ENCODE assay signal across 20 mouse cellular contexts in genomic region chr5:149045470-149046085, GRCm38 (mm10). TPM values are rescaled to one million over a fixed set of nuclear protein-coding genes. Genes with fewer than 3 reads are reported as not detected.
DNase-seq lines count a peak whose midpoint lies in the region; ATAC-seq and TF ChIP-seq lines count a peak whose summit lies in the region.
"Had no signal": no experiment of that assay in that cellular context is flagged by ENCODE, and none has a peak within 500 bp of the region (broad histone marks: within the 10 kb centered on the region; RNA-seq: fewer than 3 reads in every experiment).

No protein-coding gene starts in this region.

- no peak overlapping the region for H3K27ac ChIP-seq in embryonic facial prominence, embryonic 14.5 days (replicated peaks; ENCODE audit: low read depth, low read length)
- no peak overlapping the region for H3K27ac ChIP-seq in embryonic facial prominence, embryonic 10.5 days (replicated peaks)
- H3K27ac ChIP-seq in limb, embryonic 12.5 days: peak overlapping the region; percentile 41; the same call in 1 of the 2 replicates
- no peak overlapping the region for H3K27ac ChIP-seq in limb, embryonic 10.5 days
- no peak overlapping the region for H3K27ac ChIP-seq in embryonic fibroblast, embryonic 13.5 days (ENCODE audit: insufficient read depth, low read length)
- H3K27ac ChIP-seq in heart, adult 2 months: no peak overlapping the region
- H3K27ac ChIP-seq: kidney, postnatal 0 days; liver, embryonic 14.5 days; macrophage had no signal

- no peak overlapping the region for H3K4me2 ChIP-seq in embryonic facial prominence, embryonic 14.5 days (ENCODE audit: low read depth, low read length)
- H3K4me2 ChIP-seq in limb, embryonic 12.5 days: no peak overlapping the region
- H3K4me2 ChIP-seq: midbrain, embryonic 11.5 days had no signal

- peaks cover 37% of the 10 kb centered on the region for H3K36me3 ChIP-seq in embryonic facial prominence, embryonic 14.5 days (ENCODE audit: control insufficient read depth, insufficient read depth, low read length)
- peaks cover 58% of the 10 kb centered on the region for H3K36me3 ChIP-seq in embryonic facial prominence, embryonic 10.5 days (replicated peaks)
- peaks cover 39% of the 10 kb centered on the region for H3K36me3 ChIP-seq in limb, embryonic 12.5 days
- H3K36me3 ChIP-seq in limb, embryonic 10.5 days: peaks cover 54% of the 10 kb centered on the region
- H3K36me3 ChIP-seq in heart, adult 2 months (ENCODE audit: control insufficient read depth, insufficient read depth, low read length): peaks cover 18% of the 10 kb centered on the region

- no peaks in the 10 kb centered on the region for H3K79me2 ChIP-seq in heart, adult 2 months (replicated peaks; ENCODE audit: control insufficient read depth, insufficient read depth, low read length)

- no peak for TF ChIP-seq CTCF in embryonic fibroblast, embryonic 13.5 days (IDR thresholded peaks at IDR 0.05; ENCODE audit: borderline replicate concordance, insufficient read depth, low read length)
- no peak for TF ChIP-seq CTCF in heart, adult 2 months (IDR thresholded peaks at IDR 0.05)

- TF ChIP-seq EP300 in heart, adult 2 months (IDR thresholded peaks at IDR 0.05; ENCODE audit: insufficient read depth, low read depth, low read length): no peak

- DNase-seq in embryonic facial prominence, embryonic 14.5 days (ENCODE audit: low spot score): no peak
- no peak for DNase-seq in embryonic facial prominence, embryonic 10.5 days (ENCODE audit: low spot score)
- no peak for DNase-seq in limb, embryonic 10.5 days (ENCODE audit: low spot score)
- DNase-seq in spleen, postnatal 14 days (ENCODE audit: low spot score in 2 of 2): no peak
- no peak for DNase-seq in heart, adult 2 months
- DNase-seq: adrenal gland, adult 8-10 months; cerebellum, adult 9-11 months; heart, adult 11 months; heart, postnatal 4 days; kidney, adult 11 months had no signal

- H3K9ac ChIP-seq in embryonic facial prominence, embryonic 14.5 days (ENCODE audit: low read depth, low read length): no peak overlapping the region
- H3K9ac ChIP-seq in limb, embryonic 12.5 days (replicated peaks): no peak overlapping the region
- H3K9ac ChIP-seq in heart, adult 2 months (ENCODE audit: low read depth, low read length): no peak overlapping the region
- H3K9ac ChIP-seq: liver, embryonic 14.5 days had no signal

- H3K4me1 ChIP-seq in embryonic facial prominence, embryonic 14.5 days (ENCODE audit: control insufficient read depth, insufficient read depth, low read length): no peaks in the 10 kb centered on the region
- H3K4me1 ChIP-seq in embryonic facial prominence, embryonic 10.5 days: peaks cover 16% of the 10 kb centered on the region
- peaks cover 10% of the 10 kb centered on the region for H3K4me1 ChIP-seq in limb, embryonic 12.5 days (replicated peaks)
- H3K4me1 ChIP-seq in limb, embryonic 10.5 days: peaks cover 7% of the 10 kb centered on the region; the same call in 1 of the 2 replicates
- H3K4me1 ChIP-seq in embryonic fibroblast, embryonic 13.5 days (ENCODE audit: control insufficient read depth, insufficient read depth, low read length): no peaks in the 10 kb centered on the region
- H3K4me1 ChIP-seq in heart, adult 2 months (ENCODE audit: control insufficient read depth, insufficient read depth, low read length): peaks cover 2% of the 10 kb centered on the region

- no peaks in the 10 kb centered on the region for H3K9me3 ChIP-seq in embryonic facial prominence, embryonic 14.5 days (ENCODE audit: control insufficient read depth, low read length)
- H3K9me3 ChIP-seq in embryonic facial prominence, embryonic 10.5 days: no peaks in the 10 kb centered on the region
- no peaks in the 10 kb centered on the region for H3K9me3 ChIP-seq in limb, embryonic 12.5 days
- H3K9me3 ChIP-seq in limb, embryonic 10.5 days (replicated peaks): no peaks in the 10 kb centered on the region

- no peaks in the 10 kb centered on the region for H3K27me3 ChIP-seq in embryonic facial prominence, embryonic 14.5 days (replicated peaks; ENCODE audit: control insufficient read depth, insufficient read depth, low read length)
- no peaks in the 10 kb centered on the region for H3K27me3 ChIP-seq in embryonic facial prominence, embryonic 10.5 days (replicated peaks; ENCODE audit: low read depth, poor library complexity, severe bottlenecking)
- no peaks in the 10 kb centered on the region for H3K27me3 ChIP-seq in limb, embryonic 12.5 days
- no peaks in the 10 kb centered on the region for H3K27me3 ChIP-seq in limb, embryonic 10.5 days (ENCODE audit: low read depth, poor library complexity, severe bottlenecking)
- H3K27me3 ChIP-seq in heart, adult 2 months (ENCODE audit: control insufficient read depth, insufficient read depth, low read length): no peaks in the 10 kb centered on the region

- WGBS in embryonic facial prominence, embryonic 14.5 days: 80% methylated on average over 9 of the region's 9 CpGs
- 88% methylated on average over 9 of the region's 9 CpGs for WGBS in embryonic facial prominence, embryonic 10.5 days
- 88% methylated on average over 9 of the region's 9 CpGs for WGBS in limb, embryonic 12.5 days
- WGBS in limb, embryonic 10.5 days: 87% methylated on average over 9 of the region's 9 CpGs
- 64% methylated on average over 9 of the region's 9 CpGs for WGBS in heart, adult 2 months

- H3K4me3 ChIP-seq in embryonic facial prominence, embryonic 14.5 days (ENCODE audit: low read depth, low read length): no peak overlapping the region
- no peak overlapping the region for H3K4me3 ChIP-seq in embryonic facial prominence, embryonic 10.5 days
- H3K4me3 ChIP-seq in limb, embryonic 12.5 days (replicated peaks): no peak overlapping the region
- H3K4me3 ChIP-seq in limb, embryonic 10.5 days: no peak overlapping the region
- no peak overlapping the region for H3K4me3 ChIP-seq in embryonic fibroblast, embryonic 13.5 days (ENCODE audit: insufficient read depth, low read length)
- H3K4me3 ChIP-seq in heart, adult 2 months: no peak overlapping the region

- intact Hi-C loops in heart, adult 2 months (cut with DNase I): loop anchor here (5.0 kb wide), 1 partner anchor 233 kb away; no protein-coding TSS in a partner anchor

- TF ChIP-seq POLR2A in embryonic fibroblast, embryonic 13.5 days (IDR thresholded peaks at IDR 0.05; ENCODE audit: low read depth, low read length): peak; percentile 9; the same call in 1 of the 2 replicates
- TF ChIP-seq POLR2A in heart, adult 2 months (IDR thresholded peaks at IDR 0.05; ENCODE audit: insufficient read depth, low read depth, low read length): no peak

- ATAC-seq in embryonic facial prominence, embryonic 14.5 days (ENCODE audit: low read depth): 0 out of 2 replicates have a peak, but pooled peaks have one; percentile 12
- ATAC-seq in limb, embryonic 12.5 days (ENCODE audit: insufficient number of reproducible peaks, insufficient read depth, low FRiP score, low TSS enrichment, low read depth): no peak
- ATAC-seq: hindbrain, embryonic 16.5 days had no signal

RNA-seq across cellular contexts. Expression of gene Gm42791, which starts 50.6 kb away (rescaled TPM):
- polyA plus RNA-seq in embryonic facial prominence, embryonic 14.5 days (2014; fragmentation: Nextera tagmentation; extraction: Ambion mirVana): 2.2 TPM in 1 of 2 replicates, not detected in the other
- polyA plus RNA-seq in embryonic facial prominence, embryonic 10.5 days (2016; fragmentation: Nextera tagmentation; extraction: Ambion mirVana): 0.49 and 4.6 TPM in 2 replicates
- polyA plus RNA-seq in limb, embryonic 12.5 days (2016; fragmentation: Nextera tagmentation; extraction: Ambion mirVana): 0.99 and 2.6 TPM in 2 replicates
- 0.85 TPM in 1 of 2 replicates, not detected in the other for polyA plus RNA-seq in limb, embryonic 10.5 days (2016; fragmentation: Nextera tagmentation; extraction: Ambion mirVana)
- 7.0 and 7.1 TPM in 2 replicates for polyA plus RNA-seq in embryonic fibroblast, embryonic 13.5 days (2011; ENCODE audit: insufficient read length, low read depth, missing spikeins)
- total RNA-seq in heart, adult 2 months (2021): 1 to 10 TPM; 5.7 to 5.9 TPM
- polyA plus RNA-seq in heart, adult 2 months (2012; rRNA removed): not detected in 2 replicates
- polyA plus RNA-seq: frontal cortex, adult 2 months; heart, embryonic 14.5 days; kidney, postnatal 0 days; limb, embryonic 14.5 days; liver, embryonic 14.5 days had no signal
